Mouse (Mus musculus): Measurements from ENCODE around the gene Cgas. TPM values are rescaled to one million over a fixed set of nuclear protein-coding genes. Genes with fewer than 3 reads are reported as not detected.
A peak's percentile ranks its signal among the peaks of the same experiment; 100 is the strongest.
"Not testable (repeated sequence)": the region's sequence is repeated elsewhere in the genome, so short reads cannot be mapped to it uniquely, and the experiment has no call there.

Cgas gene
- polyA plus RNA-seq (2015; fragmentation: Nextera tagmentation; extraction: Ambion mirVana): 0.64 and 0.76 TPM in 2 replicates

GRCm38 (mm10) chr9:78442579-78443392, at the start of gene Cgas:
Gene Cgas (minus strand): TSS chr9:78443237.
- peaks cover 83% of the 10 kb centered on the region for H3K27me3 ChIP-seq (replicated peaks)
- H3K9me3 ChIP-seq: no peaks in the 10 kb centered on the region
- ATAC-seq (ENCODE audit: extremely low read depth, insufficient number of reproducible peaks, low FRiP score, low TSS enrichment): no peak
- H3K27ac ChIP-seq (replicated peaks): no peak within 1 kb of the TSS
- H3K4me2 ChIP-seq: peak within 1 kb of the TSS; percentile 87
- H3K4me3 ChIP-seq: peak within 1 kb of the TSS; percentile 57
- H3K9ac ChIP-seq: peak within 1 kb of the TSS; percentile 75
- H3K36me3 ChIP-seq: no peaks in the 10 kb centered on the region
- 1% methylated on average over 81 of the region's 81 CpGs for WGBS
- peaks cover 21% of the 10 kb centered on the region for H3K4me1 ChIP-seq

- no peak overlapping the region for H3K4me3 ChIP-seq
- 83% methylated on average over 3 of the region's 3 CpGs for WGBS
- ATAC-seq (ENCODE audit: extremely low read depth, insufficient number of reproducible peaks, low FRiP score, low TSS enrichment): no peak
- no peaks in the 10 kb centered on the region for H3K27me3 ChIP-seq (replicated peaks)
- no peaks in the 10 kb centered on the region for H3K9me3 ChIP-seq
- peaks cover 8% of the 10 kb centered on the region; the same call in 1 of the 2 replicates for H3K4me1 ChIP-seq
- no peak overlapping the region for H3K27ac ChIP-seq (replicated peaks)
- no peak overlapping the region for H3K9ac ChIP-seq
- no peaks in the 10 kb centered on the region for H3K36me3 ChIP-seq
- no peak overlapping the region for H3K4me2 ChIP-seq
These were observed 49.2 kb upstream of the Cgas start for GRCm38 (mm10) chr9:78492254-78492653.

GRCm38 (mm10) chr9:78491169-78491568, 48.1 kb upstream of the Cgas start:
- no peak for ATAC-seq (ENCODE audit: extremely low read depth, insufficient number of reproducible peaks, low FRiP score, low TSS enrichment)
- no peaks in the 10 kb centered on the region for H3K36me3 ChIP-seq
- no peak overlapping the region for H3K9ac ChIP-seq
- no peak overlapping the region for H3K27ac ChIP-seq (replicated peaks)
- H3K4me1 ChIP-seq: peaks cover 8% of the 10 kb centered on the region; the same call in 1 of the 2 replicates
- no peaks in the 10 kb centered on the region for H3K27me3 ChIP-seq (replicated peaks)
- 63% methylated on average over 3 of the region's 3 CpGs for WGBS
- H3K4me2 ChIP-seq: no peak overlapping the region
- H3K4me3 ChIP-seq: no peak overlapping the region
- no peaks in the 10 kb centered on the region for H3K9me3 ChIP-seq

- peak within 1 kb of the TSS; percentile 73 for H3K27ac ChIP-seq (replicated peaks)
- H3K4me3 ChIP-seq: peak within 1 kb of the TSS; percentile 59
- no peak for ATAC-seq (ENCODE audit: extremely low read depth, insufficient number of reproducible peaks, low FRiP score, low TSS enrichment)
- peak within 1 kb of the TSS; percentile 79 for H3K4me2 ChIP-seq
- H3K9me3 ChIP-seq: no peaks in the 10 kb centered on the region
- 2% methylated on average over 18 of the region's 20 CpGs for WGBS
- peak within 1 kb of the TSS; percentile 87 for H3K9ac ChIP-seq
- H3K36me3 ChIP-seq: no peaks in the 10 kb centered on the region
- peaks cover 12% of the 10 kb centered on the region; the same call in 1 of the 2 replicates for H3K4me1 ChIP-seq
- H3K27me3 ChIP-seq (replicated peaks): no peaks in the 10 kb centered on the region
These were observed 45.9 kb upstream of the Cgas start, which contains the start of gene Eef1a1 for GRCm38 (mm10) chr9:78488890-78489420. Gene Eef1a1 (minus strand): TSS chr9:78489151.

GRCm38 (mm10) chr9:78488021-78488420, 45.0 kb upstream of the Cgas start:
- H3K9ac ChIP-seq; ATAC-seq (ENCODE audit: extremely low read depth, insufficient number of reproducible peaks, low FRiP score, low TSS enrichment); H3K27ac ChIP-seq (replicated peaks); H3K27me3 ChIP-seq (replicated peaks); H3K36me3 ChIP-seq; H3K9me3 ChIP-seq; H3K4me3 ChIP-seq; H3K4me2 ChIP-seq: not testable (repeated sequence)
- peaks cover 14% of the 10 kb centered on the region for H3K4me1 ChIP-seq
- 95% methylated on average over 5 of the region's 5 CpGs for WGBS

GRCm38 (mm10) chr9:78484660-78485059, 41.6 kb upstream of the Cgas start:
- H3K9me3 ChIP-seq: no peaks in the 10 kb centered on the region
- H3K4me3 ChIP-seq: no peak overlapping the region
- no peak for ATAC-seq (ENCODE audit: extremely low read depth, insufficient number of reproducible peaks, low FRiP score, low TSS enrichment)
- WGBS: 83% methylated on average over 3 of the region's 3 CpGs
- peaks cover 24% of the 10 kb centered on the region for H3K4me1 ChIP-seq
- H3K4me2 ChIP-seq: no peak overlapping the region
- H3K36me3 ChIP-seq: peaks cover 7% of the 10 kb centered on the region
- H3K27ac ChIP-seq (replicated peaks): no peak overlapping the region
- no peak overlapping the region for H3K9ac ChIP-seq
- H3K27me3 ChIP-seq (replicated peaks): no peaks in the 10 kb centered on the region

- H3K27me3 ChIP-seq (replicated peaks): no peaks in the 10 kb centered on the region
These were observed 39.3 kb upstream of the Cgas start for GRCm38 (mm10) chr9:78482386-78482785.

GRCm38 (mm10) chr9:78481423-78482331, 38.6 kb upstream of the Cgas start:
- peak overlapping the region; percentile 100 for H3K4me3 ChIP-seq
- under 1% methylated on average over 71 of the region's 77 CpGs for WGBS
- H3K27ac ChIP-seq (replicated peaks): peak overlapping the region; percentile 100
- H3K9me3 ChIP-seq: no peaks in the 10 kb centered on the region
- peaks cover 35% of the 10 kb centered on the region for H3K4me1 ChIP-seq
- H3K9ac ChIP-seq: peak overlapping the region; percentile 100
- H3K27me3 ChIP-seq (replicated peaks): no peaks in the 10 kb centered on the region
- peak; percentile 92 for ATAC-seq (ENCODE audit: extremely low read depth, insufficient number of reproducible peaks, low FRiP score, low TSS enrichment)
- peaks cover 36% of the 10 kb centered on the region for H3K36me3 ChIP-seq
- H3K4me2 ChIP-seq: peak overlapping the region; percentile 78

More at GRCm38 (mm10) chr9:78482386-78482785, 39.3 kb upstream of the Cgas start:
- Histone ChIP-seq H3K9me3 (no peaks in the 10 kb centered on the region), H3K9ac (peak overlapping the region; percentile 93), H3K27ac (replicated peaks) (peak overlapping the region; percentile 99), H3K36me3 (peaks cover 29% of the 10 kb centered on the region), H3K4me2 (peak overlapping the region; percentile 78), H3K4me1 (peaks cover 35% of the 10 kb centered on the region), H3K4me3 (peak overlapping the region; percentile 100)
- no peak for ATAC-seq (ENCODE audit: extremely low read depth, insufficient number of reproducible peaks, low FRiP score, low TSS enrichment)
- 13% methylated on average over 3 of the region's 3 CpGs for WGBS

- Histone ChIP-seq H3K36me3 (peaks cover 44% of the 10 kb centered on the region), H3K27ac (replicated peaks) (peak overlapping the region; percentile 100), H3K4me3 (peak overlapping the region; percentile 100), H3K4me1 (peaks cover 35% of the 10 kb centered on the region), H3K27me3 (replicated peaks) (no peaks in the 10 kb centered on the region), H3K9ac (peak overlapping the region; percentile 100), H3K9me3 (no peaks in the 10 kb centered on the region), H3K4me2 (peak overlapping the region; percentile 78)
- under 1% methylated on average over 46 of the region's 46 CpGs for WGBS
- peak; percentile 44 for ATAC-seq (ENCODE audit: extremely low read depth, insufficient number of reproducible peaks, low FRiP score, low TSS enrichment)
These were observed 37.8 kb upstream of the Cgas start for GRCm38 (mm10) chr9:78480706-78481358.

- not testable (repeated sequence) for ATAC-seq (ENCODE audit: extremely low read depth, insufficient number of reproducible peaks, low FRiP score, low TSS enrichment); H3K27me3 ChIP-seq (replicated peaks); H3K9me3 ChIP-seq
- H3K4me2 ChIP-seq: peak overlapping the region; percentile 78
- H3K9ac ChIP-seq: peak overlapping the region; percentile 100
- H3K4me1 ChIP-seq: peaks cover 34% of the 10 kb centered on the region
- H3K36me3 ChIP-seq: peaks cover 46% of the 10 kb centered on the region
- H3K27ac ChIP-seq (replicated peaks): peak overlapping the region; percentile 100
- WGBS: under 1% methylated on average over 13 of the region's 13 CpGs
- H3K4me3 ChIP-seq: peak overlapping the region; percentile 100
These were observed 37.2 kb upstream of the Cgas start for GRCm38 (mm10) chr9:78480227-78480626.
